Mouse (Mus musculus) lung, postnatal 25 days (tissue): ENCODE results near the gene Khdrbs2.

Source experiments
- DNase-seq: peaks from one replicate; pipeline ENCODE4 v3.0.0; 2022; ENCODE audit warnings: low spot score

Gene Khdrbs2

GRCm38 (mm10) chr1:32172506-32173239 is at the start of gene Khdrbs2:
Gene Khdrbs2, plus strand, starts transcription at chr1:32172714.
- peak; percentile 18 for DNase-seq

DNA sequence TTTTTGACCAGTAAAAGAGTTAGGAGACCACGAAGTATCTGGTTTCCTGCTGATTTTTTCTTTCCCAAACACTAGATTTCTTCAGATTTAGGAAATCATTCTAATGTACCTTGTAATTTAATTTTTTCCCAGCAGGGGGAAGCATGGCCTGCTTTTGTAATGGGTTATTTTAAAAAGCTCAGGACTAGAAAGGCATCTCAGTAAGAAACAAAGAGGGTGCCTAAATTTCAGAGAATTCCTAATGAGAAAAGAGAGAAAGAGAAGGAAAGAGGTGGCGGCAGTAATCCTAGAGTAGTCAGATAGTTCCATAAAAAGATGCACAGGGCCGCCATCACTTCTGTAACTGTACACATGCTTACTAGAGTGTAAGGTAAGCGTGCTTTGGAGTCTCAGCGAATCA is 2.1 kb downstream of the Khdrbs2 start:
- peak; percentile 0 for DNase-seq

- no peak for DNase-seq
These were observed 27.2 kb downstream of the Khdrbs2 start for GRCm38 (mm10) chr1:32199664-32200260.

DNA sequence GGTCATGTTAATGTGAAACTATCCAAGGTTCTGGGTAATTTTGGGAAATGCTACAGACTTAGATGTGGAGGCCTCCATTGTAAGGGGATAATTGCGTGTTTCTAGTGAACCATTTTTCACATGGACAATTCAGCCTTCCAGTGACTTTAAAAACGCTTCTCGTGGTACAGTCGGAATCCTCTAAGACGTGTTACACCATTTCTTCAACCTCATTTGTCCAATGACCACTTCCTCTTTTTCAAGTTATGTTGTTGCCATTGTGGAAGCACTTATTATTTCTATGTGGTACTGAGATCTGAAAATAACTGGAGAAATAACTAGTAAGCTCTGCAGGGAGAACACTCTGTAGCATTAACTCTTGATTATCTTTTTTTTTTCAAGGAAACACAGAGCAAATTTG is 75.9 kb downstream of the Khdrbs2 start:
- no peak for DNase-seq

DNA sequence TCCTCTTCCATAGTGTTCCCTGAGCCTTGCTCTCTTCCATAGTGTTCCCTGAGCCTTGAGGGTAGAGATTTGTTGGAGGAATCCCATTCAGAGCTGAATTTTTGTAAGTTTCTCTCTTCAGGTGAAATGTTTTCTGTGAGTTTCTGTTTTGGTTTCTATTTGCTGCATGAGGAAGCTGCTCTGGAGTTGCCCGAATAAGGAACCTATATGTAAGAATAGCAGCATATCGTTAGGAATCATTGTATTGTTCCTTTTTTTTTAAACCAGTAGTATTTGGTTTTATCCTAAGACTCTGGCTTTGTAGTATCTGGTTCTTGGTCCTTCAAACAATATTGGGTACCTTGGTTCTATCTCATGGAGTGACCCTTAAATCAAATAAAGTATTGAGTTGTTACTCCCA is 77.1 kb downstream of the Khdrbs2 start:
- DNase-seq = no peak

- no peak for DNase-seq
These were observed 77.8 kb downstream of the Khdrbs2 start for GRCm38 (mm10) chr1:32250337-32250736.

DNA sequence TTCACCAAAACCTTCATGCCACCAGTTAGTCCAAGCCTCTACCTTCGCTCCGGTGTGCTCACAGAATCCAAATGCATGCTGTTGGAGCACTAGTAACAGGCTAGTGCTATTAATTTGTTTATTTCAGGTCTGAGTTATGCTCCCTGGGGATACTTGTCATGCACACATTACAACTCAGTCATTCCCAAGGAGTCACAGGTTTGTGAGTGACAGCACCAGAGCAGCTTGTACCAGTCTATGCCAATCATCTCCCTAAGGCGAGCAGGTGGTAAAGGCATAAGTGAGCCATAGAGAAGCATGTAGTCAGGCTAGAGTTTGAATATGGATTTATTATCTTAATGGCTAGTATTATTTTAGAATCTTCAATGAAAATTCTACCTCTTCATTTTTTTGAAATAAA is 86.4 kb downstream of the Khdrbs2 start:
- no peak for DNase-seq

DNA sequence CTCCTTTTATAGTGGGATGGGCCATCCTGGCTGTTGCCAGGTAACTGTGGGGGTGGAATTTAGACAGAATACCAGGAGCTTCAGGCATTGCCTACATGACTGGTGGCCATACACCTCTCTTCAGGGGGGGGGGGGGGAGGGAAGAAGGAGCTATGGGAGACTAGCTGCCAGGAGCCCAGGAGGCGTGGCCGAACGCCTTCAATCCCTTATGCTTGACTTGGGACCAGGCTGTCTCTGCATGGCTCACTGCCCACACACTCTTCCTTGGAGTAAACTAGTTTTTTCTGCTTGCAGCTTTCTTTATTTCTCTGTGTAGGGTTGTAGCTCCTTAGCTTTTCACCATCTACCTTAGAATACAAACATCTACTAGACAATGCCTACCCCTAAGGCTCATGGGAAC is 98.0 kb downstream of the Khdrbs2 start:
- no peak for DNase-seq

DNA sequence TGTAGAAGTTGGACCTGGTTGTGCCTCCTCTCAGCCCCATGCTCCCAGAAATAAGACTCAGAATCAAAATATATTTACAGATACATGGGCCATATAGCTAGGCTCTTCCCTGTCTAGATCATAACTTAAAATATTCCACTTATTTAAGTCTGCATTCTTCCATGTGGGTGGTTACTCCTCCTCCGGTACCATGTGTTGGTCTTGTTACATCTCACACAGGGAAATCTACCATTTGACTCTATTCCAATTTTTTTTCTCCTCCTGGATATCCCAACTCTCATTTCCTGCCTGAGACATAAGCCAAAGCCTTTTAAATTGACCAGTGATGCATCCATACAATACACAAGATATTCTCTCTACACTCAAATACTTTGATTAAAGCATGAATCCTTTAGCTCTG is 122.2 kb downstream of the Khdrbs2 start:
- no peak for DNase-seq

GRCm38 (mm10) chr1:32301391-32301790 is 128.9 kb downstream of the Khdrbs2 start:
- no peak for DNase-seq

DNA sequence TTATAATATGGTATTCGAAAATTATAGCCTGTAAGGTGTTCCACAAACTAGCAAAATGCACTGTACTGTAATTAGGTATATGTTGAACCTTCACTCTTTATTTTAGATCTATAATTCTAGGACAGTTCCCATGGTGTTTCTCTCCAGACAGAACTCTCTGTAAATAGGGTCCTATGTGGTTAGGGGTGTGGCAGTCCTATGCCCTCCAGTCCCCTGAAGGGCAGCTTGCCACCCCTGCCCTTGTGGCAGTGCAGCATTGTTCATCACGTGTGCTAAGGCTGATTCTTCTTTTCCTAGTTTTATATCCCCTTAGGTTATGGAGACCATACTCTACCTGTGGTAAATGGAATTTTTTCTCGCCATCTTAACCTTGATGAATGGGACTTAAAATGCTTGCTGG is 136.6 kb downstream of the Khdrbs2 start:
- no peak for DNase-seq

DNA sequence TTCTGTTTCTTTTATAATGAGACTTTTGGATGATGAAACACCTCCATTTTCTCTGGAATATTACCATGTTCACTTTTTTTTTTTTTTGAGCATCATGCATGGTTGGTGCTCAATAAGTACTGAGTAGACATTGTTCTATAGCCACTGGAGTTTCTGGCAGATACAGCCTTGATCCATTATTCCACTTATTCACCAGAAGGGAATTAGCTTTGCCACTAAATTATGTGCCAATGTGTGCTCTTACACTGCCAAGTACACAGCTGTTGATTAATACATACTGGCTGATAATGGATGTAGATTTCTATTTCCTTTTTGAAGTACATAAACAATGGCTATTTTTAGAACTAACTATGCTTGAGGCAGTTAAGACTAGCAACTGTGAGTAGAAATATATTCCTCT is 137.1 kb downstream of the Khdrbs2 start:
- no peak for DNase-seq

DNA sequence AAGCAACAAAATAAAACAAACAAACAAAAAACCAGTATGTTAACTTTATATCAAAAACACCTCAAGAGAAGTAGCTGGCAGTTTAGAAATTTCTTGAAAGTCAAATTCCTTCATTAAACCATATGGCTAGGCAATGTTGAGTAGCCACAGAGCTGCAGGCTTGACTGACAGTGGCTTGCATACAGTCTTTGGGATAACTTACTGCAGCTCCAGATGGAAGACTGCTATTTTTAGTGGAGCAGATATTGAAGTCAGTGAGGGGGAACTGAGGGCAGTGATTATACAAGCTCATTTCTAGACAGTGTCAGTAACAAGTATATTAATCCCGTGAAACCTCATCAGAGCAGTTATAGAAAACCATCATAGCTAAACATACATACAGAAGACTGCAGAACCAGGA is 166.6 kb downstream of the Khdrbs2 start:
- DNase-seq = no peak

DNA sequence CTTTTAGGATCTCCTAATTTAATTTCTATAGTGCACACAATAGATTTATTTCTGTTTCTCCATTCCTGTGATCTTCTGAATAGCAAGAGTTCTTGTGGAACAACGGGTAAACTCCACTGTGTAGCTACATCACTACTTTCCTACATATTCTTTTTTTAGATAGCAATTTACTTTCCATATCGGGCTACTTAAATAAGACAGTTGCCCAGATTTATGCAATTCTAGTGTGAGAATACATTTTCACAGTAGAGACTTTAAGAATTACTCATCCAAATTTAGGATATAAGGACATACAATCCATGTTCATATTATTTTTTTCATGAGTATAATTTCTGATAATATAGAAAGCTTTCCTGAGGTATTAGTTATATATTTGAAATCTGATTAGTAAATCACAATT is 175.0 kb downstream of the Khdrbs2 start:
- DNase-seq = no peak

DNA sequence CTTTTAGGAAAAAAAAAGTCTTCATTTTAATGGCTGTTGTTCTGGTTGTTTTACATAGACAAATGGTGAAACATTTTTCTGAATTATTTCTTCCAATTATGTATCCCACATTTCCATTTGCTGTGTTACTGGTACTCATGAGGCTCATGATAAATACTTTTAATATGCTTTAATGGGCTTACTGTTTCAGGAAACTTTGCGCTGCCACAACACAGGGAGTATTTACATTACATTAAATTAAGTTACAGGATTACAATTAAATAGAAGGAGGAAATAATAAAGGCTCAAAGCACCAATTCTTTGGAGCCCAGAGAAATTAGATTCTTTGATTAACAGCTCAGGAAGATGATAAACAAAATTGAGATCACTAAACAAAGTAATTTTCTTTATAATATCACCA is 179.6 kb downstream of the Khdrbs2 start:
- DNase-seq = no peak

DNA sequence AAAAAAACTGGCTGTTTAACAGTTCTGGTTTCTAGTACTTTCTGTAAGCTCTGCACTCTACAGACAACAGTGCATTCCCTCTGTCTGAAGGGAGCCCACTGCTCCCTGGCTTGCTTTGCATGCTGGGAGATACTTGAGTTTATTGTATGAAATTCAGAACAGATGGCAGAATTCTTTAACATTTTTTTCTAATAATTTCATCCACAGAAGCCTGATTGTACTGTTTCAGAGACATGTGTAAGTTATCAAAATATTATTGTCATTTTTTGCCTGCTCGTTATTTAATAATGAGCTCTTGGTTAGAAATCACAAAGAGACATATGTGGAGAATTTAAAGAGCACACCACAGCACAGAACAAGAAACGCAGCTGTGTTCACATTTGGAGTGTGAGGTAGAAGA is 191.0 kb downstream of the Khdrbs2 start:
- no peak for DNase-seq

DNA sequence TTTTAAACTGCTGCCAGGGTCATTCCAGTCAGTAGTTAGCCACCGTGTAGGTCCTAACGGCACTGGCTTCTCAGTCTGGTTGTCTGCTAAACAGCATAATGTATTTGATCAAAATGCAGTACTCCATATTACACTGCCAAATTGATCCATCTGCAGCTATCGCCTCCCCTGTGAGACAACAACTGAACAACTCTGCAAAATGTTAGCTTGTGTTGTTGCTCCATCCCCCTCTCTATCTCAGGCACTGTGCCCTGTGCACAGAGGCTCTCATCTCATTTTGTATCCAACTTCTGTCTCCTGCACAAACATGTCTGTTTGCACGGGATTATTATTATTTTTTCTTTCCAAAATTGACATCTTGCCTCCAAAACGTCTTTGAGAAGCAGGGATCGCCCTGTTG is 225.0 kb downstream of the Khdrbs2 start:
- DNase-seq = no peak

DNA sequence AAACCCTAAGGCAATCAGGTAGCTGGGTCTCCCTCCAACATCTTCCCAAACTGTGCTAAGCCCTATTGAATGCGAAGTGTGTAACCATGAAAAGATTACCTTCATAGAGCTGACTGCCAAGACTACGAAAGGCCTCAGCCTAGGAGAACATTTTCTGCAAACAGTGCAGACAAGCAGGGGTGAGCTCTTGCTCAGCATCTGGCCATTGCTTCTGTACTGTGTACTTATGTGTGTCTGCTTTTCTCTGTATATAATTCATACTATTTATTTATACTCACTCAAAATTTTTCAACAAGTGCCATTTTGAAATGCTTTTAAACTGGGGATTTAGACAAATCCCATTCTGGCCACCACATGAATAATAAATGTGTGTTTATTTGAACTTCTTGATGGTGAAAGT is 235.1 kb downstream of the Khdrbs2 start:
- DNase-seq = no peak

DNA sequence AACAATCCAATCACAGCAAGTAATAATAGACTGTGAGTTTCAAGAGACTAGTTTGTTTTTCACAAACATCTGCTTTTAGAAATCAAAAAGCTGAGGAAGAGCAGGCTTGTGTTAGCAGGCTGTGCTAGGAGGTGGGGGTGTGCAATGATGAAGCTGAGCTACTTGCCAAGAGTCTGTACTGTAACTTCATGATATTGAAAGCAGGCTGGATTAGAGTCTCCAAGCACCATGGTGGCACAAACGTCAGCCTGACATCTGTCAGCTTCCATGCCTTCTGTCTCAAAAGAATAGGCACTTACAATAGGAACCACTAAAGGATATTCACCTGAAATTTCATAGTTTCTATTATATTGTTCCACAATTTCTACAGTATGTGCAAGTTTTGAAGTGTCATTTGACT is 255.9 kb downstream of the Khdrbs2 start:
- no peak for DNase-seq

GRCm38 (mm10) chr1:32429493-32429892 is 257.0 kb downstream of the Khdrbs2 start:
- DNase-seq = peak; percentile 3

DNA sequence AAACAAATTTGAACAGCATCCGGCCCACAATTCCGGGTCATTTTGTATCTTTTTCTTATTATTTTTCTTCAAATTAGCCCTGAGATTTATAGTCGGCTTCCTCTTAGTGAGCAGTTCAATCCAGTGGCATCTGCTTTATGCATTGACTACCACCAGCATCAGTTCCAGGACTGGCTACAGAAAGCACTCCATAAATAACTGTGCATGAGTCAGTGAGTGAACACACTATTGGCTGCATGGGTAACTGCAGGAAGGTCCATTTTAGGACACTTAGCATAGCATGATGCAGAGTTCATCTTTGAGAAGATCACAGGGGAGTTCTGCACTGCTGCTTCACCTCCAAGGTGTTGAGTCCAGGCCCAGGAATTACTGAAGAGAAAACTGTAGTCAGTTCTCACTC is 258.0 kb downstream of the Khdrbs2 start:
- DNase-seq = no peak

GRCm38 (mm10) chr1:32433118-32433517 is 260.6 kb downstream of the Khdrbs2 start:
- DNase-seq = no peak

DNA sequence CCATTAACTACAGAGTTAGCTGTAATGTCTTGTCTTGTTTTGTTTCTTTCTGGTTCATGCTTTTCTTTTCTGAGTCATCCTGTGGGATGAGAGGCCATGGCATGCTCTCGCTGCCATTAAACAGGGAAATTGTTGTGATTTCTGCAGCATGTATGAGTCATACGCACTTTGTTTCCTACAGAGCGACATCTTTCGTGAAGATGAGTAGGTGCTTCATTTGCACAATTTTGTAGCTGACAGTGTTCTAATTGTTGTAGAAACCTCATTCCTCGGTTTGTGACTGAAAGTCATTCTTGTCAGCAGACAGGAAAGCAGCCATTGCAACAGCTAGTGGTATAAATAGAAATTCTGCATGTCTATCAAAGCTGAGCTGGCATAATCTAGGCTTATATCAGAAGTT is 271.4 kb downstream of the Khdrbs2 start:
- DNase-seq = no peak

- no peak for DNase-seq
These were observed 290.6 kb downstream of the Khdrbs2 start for GRCm38 (mm10) chr1:32463103-32463516.
